Mouse (Mus musculus) hindbrain, embryonic 10.5 days (tissue): ENCODE data around the gene Srebf1. TPM values are rescaled to one million over a fixed set of nuclear protein-coding genes. Genes with fewer than 3 reads are reported as not detected.

Experiments
- DNase-seq: peaks from one replicate; pipeline ENCODE4 v3.0.0-alpha.2; 2017; ENCODE audit warnings: low spot score
- H3K27ac ChIP-seq: fragments of 300-500 bp; sonication (generic); 2 replicates; pipeline ENCODE4 v1.5.1; 2016; ENCODE audit warnings: mild to moderate bottlenecking, moderate library complexity
- H3K27me3 ChIP-seq: fragments of 300-500 bp; sonication (generic); 2 replicates; pipeline ENCODE4 v1.6.1; 2016; ENCODE audit warnings: mild to moderate bottlenecking; ENCODE audit not compliant: poor library complexity, insufficient read depth, severe bottlenecking
- H3K36me3 ChIP-seq: fragments of 300-500 bp; sonication (generic); 2 replicates; pipeline ENCODE4 v1.6.1; 2016; ENCODE audit warnings: mild to moderate bottlenecking, moderate library complexity
- H3K4me1 ChIP-seq: fragments of 300-500 bp; sonication (generic); replicated peaks from 2 replicates; pipeline ENCODE4 v1.6.1; 2016; ENCODE audit warnings: mild to moderate bottlenecking
- H3K4me3 ChIP-seq: fragments of 300-500 bp; sonication (generic); 2 replicates; pipeline ENCODE4 v1.5.1; 2016; ENCODE audit warnings: mild to moderate bottlenecking, moderate library complexity
- H3K9me3 ChIP-seq: fragments of 300-500 bp; sonication (generic); 2 replicates; pipeline ENCODE4 v1.6.1; 2016; ENCODE audit warnings: mild to moderate bottlenecking, moderate library complexity
- WGBS: fragments of 180-500 bp; shearing (Covaris S2); methylation state at CpG from one replicate; pipeline ENCODE4 v1.1.7; 2016; 5-methylcytosine and 5-hydroxymethylcytosine counted together
- polyA plus RNA-seq: library from polyadenylated mRNA; unstranded; fragments of >200 nt; fragmentation: Nextera tagmentation; extraction: Ambion mirVana; gene quantifications from 2 replicates; pipeline ENCODE4 v1.2.1, GENCODE M21; 2016

Srebf1 gene
- polyA plus RNA-seq, 1 experiment from 2014 or later, result 55.8 TPM

DNA sequence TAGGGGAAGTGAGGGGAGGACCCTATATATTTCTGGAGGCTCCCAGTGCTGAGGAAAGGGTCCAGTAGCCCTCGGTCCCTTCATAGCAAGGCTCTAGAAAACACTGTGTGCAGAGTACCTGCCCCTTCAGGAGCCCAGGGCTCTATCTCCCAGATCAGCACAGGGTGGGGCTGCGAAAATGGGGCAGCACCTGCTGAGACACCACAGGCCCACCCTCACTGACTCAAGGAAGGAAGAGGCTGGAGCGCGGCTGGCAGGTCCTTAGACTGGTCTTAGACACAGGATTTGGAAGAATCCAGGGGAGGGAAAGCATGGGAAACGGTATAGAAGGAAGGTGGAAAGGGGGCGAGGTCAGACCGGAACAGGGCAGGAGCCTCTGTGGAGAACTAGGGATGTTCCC lies 8.1 kb upstream of the Srebf1 start:
- Histone ChIP-seq H3K4me1 (peaks cover 50% of the 10 kb centered on the region), H3K36me3 (no peaks in the 10 kb centered on the region; the same call in 1 of the 2 replicates), H3K27ac (peak overlapping the region; percentile 46), H3K27me3 (no peaks in the 10 kb centered on the region), H3K4me3 (no peak overlapping the region), H3K9me3 (no peaks in the 10 kb centered on the region)
- 86% methylated on average over 7 of the region's 7 CpGs for WGBS
- DNase-seq, result no peak

DNA sequence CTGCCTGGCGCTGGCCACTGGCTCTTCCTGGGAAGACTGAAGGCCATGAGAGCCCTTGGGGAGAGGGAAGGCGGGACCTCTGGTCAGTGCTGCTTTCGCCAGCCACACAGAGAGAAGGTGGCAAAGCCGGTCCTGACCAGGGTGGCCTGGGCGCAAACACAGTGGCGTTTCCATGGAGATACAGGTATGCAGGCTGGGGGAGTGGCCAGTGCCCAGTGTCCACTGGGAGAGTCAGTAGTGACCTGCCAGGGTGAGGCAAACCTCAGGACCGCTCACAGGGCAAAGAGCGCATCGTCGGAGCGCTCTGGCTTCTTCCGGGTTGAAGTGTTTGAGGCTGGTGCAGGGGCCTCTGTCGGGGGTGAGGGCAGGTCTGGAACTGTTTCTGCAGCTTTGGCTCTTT lies 7.4 kb upstream of the Srebf1 start:
- WGBS, result 73% methylated on average over 13 of the region's 13 CpGs
- Histone ChIP-seq H3K9me3 (no peaks in the 10 kb centered on the region), H3K36me3 (no peaks in the 10 kb centered on the region; the same call in 1 of the 2 replicates), H3K27me3 (no peaks in the 10 kb centered on the region), H3K27ac (peak overlapping the region; percentile 56; the same call in 1 of the 2 replicates), H3K4me3 (no peak overlapping the region), H3K4me1 (peaks cover 55% of the 10 kb centered on the region)
- no peak for DNase-seq

DNA sequence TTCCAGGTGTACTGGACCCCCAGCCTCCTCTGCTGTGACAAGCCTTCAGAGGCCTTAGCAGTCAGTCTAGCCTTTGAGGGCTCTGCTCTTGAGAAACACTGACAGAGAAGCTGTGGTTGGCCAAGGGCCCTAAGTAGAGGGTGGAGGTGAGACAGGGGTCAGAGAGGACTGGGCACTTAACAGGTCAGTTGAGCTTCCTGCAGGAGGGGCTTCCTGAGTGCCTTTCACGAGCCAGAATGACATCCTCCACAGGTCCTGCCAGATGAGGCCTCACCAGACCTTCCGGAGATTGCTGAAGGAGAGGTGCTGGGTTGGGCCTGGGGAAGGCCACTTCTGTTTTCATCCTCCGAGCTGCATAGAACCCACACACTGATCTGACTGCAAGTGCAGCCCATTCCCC lies 6.1 kb upstream of the Srebf1 start:
- peaks cover 56% of the 10 kb centered on the region for H3K4me1 ChIP-seq
- H3K27me3 ChIP-seq, result no peaks in the 10 kb centered on the region
- WGBS, result 77% methylated on average over 3 of the region's 3 CpGs
- no peaks in the 10 kb centered on the region; the same call in 1 of the 2 replicates for H3K36me3 ChIP-seq
- peak overlapping the region; percentile 46; the same call in 1 of the 2 replicates for H3K27ac ChIP-seq
- H3K9me3 ChIP-seq, result no peaks in the 10 kb centered on the region
- H3K4me3 ChIP-seq, result no peak overlapping the region
- no peak for DNase-seq

DNA sequence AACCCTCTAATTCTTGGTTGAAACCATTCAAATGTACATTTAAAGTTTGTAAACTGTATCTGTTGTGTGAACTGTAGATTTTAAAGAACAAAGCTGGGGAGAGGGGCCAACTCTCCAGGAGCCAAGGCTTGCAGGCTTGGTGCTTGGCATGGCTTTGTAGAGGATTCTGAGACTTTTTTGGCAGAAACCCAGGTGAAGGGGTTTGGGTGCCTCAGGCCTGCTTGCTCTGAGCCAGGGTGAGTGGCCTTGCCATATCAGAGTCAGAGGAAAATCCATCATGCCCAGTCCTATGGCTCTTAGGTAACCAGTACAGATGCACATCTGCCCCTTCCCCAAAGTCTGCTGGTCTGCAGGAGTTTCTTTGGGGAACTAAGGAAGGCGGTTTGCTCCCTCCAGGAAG lies 3.5 kb upstream of the Srebf1 start:
- H3K36me3 ChIP-seq, result no peaks in the 10 kb centered on the region; the same call in 1 of the 2 replicates
- H3K4me3 ChIP-seq, result no peak overlapping the region
- H3K27ac ChIP-seq, result no peak overlapping the region
- WGBS, result 59% methylated on average over 1 of the region's 1 CpGs
- H3K27me3 ChIP-seq, result peaks cover 6% of the 10 kb centered on the region; the same call in 1 of the 2 replicates
- H3K4me1 ChIP-seq, result peaks cover 52% of the 10 kb centered on the region
- DNase-seq, result no peak
- H3K9me3 ChIP-seq, result no peaks in the 10 kb centered on the region

DNA sequence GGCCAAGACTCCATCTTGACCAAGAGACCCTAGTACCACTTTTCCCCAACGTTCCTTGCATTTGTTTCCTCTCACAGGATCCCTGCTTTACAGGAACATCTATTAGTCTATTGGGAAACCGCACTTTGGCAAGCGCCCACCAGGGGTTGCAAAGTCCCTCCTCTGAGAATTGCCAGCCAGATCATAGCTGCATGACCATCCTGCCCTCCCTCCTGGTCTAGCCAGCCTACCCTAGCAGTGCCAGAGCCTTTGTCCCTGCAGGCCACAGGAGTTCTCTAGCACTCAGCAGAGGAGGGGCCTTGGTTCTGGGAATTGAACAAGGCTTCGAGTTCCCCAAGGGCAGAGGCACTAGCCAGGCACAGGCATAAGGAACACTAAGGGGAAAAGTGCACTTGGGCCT lies 2.3 kb upstream of the Srebf1 start:
- H3K9me3 ChIP-seq, result no peaks in the 10 kb centered on the region
- peak overlapping the region; percentile 53; the same call in 1 of the 2 replicates for H3K27ac ChIP-seq
- no peak overlapping the region for H3K4me3 ChIP-seq
- no peak for DNase-seq
- H3K4me1 ChIP-seq, result peaks cover 51% of the 10 kb centered on the region
- no peaks in the 10 kb centered on the region; the same call in 1 of the 2 replicates for H3K36me3 ChIP-seq
- WGBS, result 58% methylated on average over 4 of the region's 4 CpGs
- peaks cover 6% of the 10 kb centered on the region; the same call in 1 of the 2 replicates for H3K27me3 ChIP-seq

DNA sequence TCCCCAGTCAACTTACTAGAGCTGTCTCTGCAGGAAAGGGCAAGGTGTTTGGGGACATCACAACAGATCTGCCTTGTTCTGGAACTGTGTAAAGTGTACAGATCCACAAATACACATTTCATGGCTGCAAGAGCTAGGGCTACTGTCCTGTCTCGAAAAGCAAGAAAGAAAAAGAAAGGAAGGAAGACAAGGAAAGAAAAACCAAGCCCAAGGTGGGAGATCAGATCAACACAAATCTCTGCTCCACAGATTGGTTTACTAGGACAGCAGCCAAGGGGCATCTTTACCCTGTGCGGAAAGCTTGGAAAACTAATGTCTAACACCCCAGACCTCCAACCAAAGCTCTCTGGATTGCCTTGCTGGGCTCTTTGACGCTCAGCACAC lies 304 bp downstream of the Srebf1 start:
- Histone ChIP-seq H3K4me3 (peak overlapping the region; percentile 54), H3K27ac (peak overlapping the region; percentile 86), H3K27me3 (peaks cover 6% of the 10 kb centered on the region; the same call in 1 of the 2 replicates), H3K4me1 (peaks cover 57% of the 10 kb centered on the region), H3K36me3 (peaks cover 20% of the 10 kb centered on the region), H3K9me3 (no peaks in the 10 kb centered on the region)
- DNase-seq, result no peak
- WGBS, result 52% methylated on average over 3 of the region's 3 CpGs

DNA sequence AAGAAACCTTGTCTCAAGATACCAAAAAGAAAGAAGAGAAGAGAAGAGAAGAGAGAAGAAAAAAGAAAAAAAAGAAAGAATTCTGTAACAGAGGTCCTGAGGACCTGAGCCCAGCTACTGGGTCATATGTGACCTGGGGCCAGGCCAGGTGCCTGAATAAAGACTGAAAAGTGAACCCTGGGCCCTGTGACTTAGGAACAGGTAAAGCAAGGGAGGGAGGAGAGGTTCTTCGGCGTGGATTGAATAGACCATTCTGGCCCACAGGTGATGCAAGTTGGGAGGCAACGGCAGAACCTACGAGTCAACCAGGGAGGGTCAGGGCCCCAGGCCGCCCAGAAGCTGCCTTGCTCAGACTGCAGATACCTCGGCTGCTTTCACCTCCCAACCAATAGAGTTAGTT lies 956 bp downstream of the Srebf1 start:
- no peak for DNase-seq
- Histone ChIP-seq H3K4me3 (no peak overlapping the region), H3K4me1 (peaks cover 60% of the 10 kb centered on the region), H3K36me3 (peaks cover 21% of the 10 kb centered on the region), H3K9me3 (no peaks in the 10 kb centered on the region), H3K27ac (0 out of 2 replicates have a peak overlapping the region, but pooled peaks have one; percentile 0), H3K27me3 (peaks cover 6% of the 10 kb centered on the region; the same call in 1 of the 2 replicates)
- 87% methylated on average over 6 of the region's 6 CpGs for WGBS

DNA sequence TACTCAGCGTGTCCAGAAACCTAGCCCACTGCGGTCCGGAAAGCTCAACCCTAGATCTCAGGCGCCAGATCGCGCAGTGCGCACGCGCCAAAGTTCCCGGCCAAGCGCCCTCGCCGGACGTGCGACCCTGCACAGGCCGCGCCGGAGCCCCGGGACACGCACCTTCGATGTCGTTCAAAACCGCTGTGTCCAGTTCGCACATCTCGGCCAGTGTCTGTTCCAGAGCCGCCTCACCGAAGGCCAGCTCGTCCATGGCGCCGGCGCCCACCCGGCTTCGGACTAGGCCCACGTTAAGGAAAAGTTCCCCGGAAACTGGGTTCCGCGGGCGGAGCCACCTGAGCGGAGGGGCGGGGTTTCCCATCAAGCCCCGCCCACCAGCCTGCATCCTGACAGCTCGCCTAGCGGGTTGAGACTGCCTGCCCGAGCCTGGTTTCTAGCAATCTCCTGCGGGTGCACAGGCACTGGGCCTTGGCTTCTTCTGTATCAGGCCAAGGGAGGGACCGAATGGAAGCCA lies 2.0 kb downstream of the Srebf1 start:
- WGBS, result 1% methylated on average over 46 of the region's 46 CpGs
- H3K4me1 ChIP-seq, result peaks cover 66% of the 10 kb centered on the region

DNA sequence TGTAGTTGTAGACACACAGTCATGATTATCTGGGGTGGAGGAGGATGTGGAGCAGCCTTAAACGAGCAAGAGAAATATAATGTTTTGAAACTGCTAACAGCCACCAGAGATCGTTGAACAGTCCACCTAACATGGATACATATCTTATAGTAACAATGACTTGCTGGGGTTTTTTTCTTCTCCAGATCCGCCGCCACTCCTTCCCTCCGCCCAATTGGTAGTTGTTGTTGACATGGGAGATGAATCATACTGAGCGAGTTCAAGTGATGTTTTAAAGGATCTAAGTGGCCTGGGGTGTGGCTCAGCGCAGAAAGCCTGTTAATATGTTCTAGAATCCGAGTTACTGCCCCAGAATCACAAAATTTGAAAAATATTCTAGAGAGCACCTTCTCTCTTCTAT lies 2.8 kb downstream of the Srebf1 start:
- DNase-seq, result no peak
- Histone ChIP-seq H3K4me3 (peak overlapping the region; percentile 75), H3K36me3 (peaks cover 25% of the 10 kb centered on the region), H3K27ac (peak overlapping the region; percentile 94), H3K27me3 (peaks cover 6% of the 10 kb centered on the region; the same call in 1 of the 2 replicates), H3K4me1 (peaks cover 60% of the 10 kb centered on the region), H3K9me3 (no peaks in the 10 kb centered on the region)
- 58% methylated on average over 8 of the region's 8 CpGs for WGBS

More for the DNA sequence above, 2.0 kb downstream of the Srebf1 start:
- DNase-seq, result peak; percentile 93
- Histone ChIP-seq H3K36me3 (peaks cover 25% of the 10 kb centered on the region), H3K9me3 (no peaks in the 10 kb centered on the region), H3K27ac (peak overlapping the region; percentile 94), H3K27me3 (peaks cover 6% of the 10 kb centered on the region; the same call in 1 of the 2 replicates), H3K4me3 (peak overlapping the region; percentile 75)

DNA sequence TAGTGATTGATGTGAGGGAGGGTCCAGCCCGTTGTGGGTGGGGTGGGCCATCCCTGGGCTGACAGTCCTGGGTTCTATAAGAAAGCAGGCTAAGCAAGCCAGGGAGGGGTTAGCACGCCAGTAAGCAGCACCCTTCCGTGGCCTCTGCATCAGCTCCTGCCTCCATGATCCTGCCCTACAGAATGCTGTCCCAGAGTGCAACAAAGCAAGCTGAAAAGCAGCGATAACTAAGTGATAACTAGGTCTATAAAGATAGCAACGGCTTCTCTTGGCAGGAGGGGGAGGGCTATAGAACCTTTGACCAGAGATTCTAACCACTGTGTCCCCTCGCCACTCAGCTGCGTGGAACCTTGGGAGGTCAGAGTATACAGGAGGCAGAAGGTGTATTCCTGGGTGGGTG lies 4.9 kb downstream of the Srebf1 start:
- WGBS, result 91% methylated on average over 7 of the region's 7 CpGs
- Histone ChIP-seq H3K27me3 (peaks cover 6% of the 10 kb centered on the region; the same call in 1 of the 2 replicates), H3K4me1 (peaks cover 61% of the 10 kb centered on the region), H3K27ac (peak overlapping the region; percentile 31; the same call in 1 of the 2 replicates), H3K4me3 (no peak overlapping the region), H3K36me3 (peaks cover 25% of the 10 kb centered on the region), H3K9me3 (no peaks in the 10 kb centered on the region)
- DNase-seq, result no peak

DNA sequence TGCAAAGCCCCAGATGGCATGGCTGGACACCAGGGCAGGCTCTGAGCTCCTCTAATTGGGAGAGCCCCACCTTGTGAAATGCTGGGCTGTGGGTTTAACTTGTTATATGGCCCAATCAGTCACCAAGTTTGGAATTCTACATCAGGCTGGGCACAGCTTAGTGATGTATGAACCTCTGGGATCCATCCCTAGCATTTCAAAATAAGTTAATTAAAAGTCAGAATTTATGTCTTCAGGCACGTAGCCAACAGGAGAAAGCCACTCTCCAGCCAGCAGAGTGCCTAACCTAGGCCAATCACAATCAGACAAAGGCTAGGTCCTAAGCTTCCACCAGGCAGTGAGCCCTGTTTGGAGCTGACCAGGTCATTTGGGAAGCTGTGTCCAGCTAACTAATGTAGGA lies 5.7 kb downstream of the Srebf1 start:
- Histone ChIP-seq H3K27me3 (peaks cover 4% of the 10 kb centered on the region; the same call in 1 of the 2 replicates), H3K9me3 (no peaks in the 10 kb centered on the region), H3K36me3 (peaks cover 25% of the 10 kb centered on the region), H3K27ac (no peak overlapping the region), H3K4me1 (peaks cover 64% of the 10 kb centered on the region), H3K4me3 (no peak overlapping the region)
- WGBS, result 87% methylated on average over 1 of the region's 1 CpGs
- DNase-seq, result no peak

DNA sequence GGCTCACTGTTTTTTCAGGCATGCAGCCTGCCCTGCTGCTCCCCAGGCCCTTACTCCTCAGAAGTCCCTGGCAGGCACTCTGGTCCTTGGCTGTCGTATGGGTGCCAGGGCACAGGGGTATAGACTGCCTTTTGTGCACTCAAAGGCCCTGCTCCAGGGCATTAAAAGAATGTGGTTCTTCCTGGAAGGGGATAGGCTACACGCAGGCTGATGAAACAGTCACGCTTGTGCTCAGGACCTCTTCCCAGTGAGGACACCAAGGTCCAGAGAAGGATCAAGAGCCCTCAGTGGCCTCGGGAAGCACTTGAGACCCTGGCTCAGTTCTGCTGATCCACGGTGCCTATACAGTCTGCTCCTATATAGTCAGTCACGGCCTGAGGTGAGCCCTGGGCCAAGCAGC lies 9.1 kb downstream of the Srebf1 start:
- H3K9me3 ChIP-seq, result no peaks in the 10 kb centered on the region
- H3K4me1 ChIP-seq, result peaks cover 68% of the 10 kb centered on the region
- H3K27ac ChIP-seq, result peak overlapping the region; percentile 91
- H3K27me3 ChIP-seq, result no peaks in the 10 kb centered on the region
- 65% methylated on average over 6 of the region's 6 CpGs for WGBS
- no peak for DNase-seq
- no peak overlapping the region for H3K4me3 ChIP-seq
- H3K36me3 ChIP-seq, result peaks cover 17% of the 10 kb centered on the region

DNA sequence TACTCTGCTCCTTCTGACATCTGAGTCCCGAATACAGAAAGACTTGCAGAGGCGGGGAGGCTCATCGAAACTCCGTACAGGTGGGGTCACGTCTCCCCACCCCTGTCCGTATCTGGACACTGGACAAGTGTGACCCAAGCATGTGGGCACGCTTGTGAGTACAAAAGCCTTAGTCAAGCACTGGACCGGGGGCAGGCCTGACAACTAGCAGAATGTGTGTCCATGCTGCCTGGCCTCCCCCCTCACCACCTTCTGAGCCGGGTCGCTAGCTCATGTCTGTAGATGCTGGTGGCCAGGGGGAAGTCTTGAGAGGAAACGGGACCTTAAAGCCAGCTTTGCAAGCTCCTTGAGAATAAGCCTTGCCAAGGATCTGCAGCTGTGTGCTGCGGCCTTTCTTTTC lies 10.6 kb downstream of the Srebf1 start:
- Histone ChIP-seq H3K4me3 (0 out of 2 replicates have a peak overlapping the region, but pooled peaks have one; percentile 4), H3K36me3 (peaks cover 13% of the 10 kb centered on the region), H3K27ac (peak overlapping the region; percentile 91), H3K9me3 (no peaks in the 10 kb centered on the region), H3K4me1 (peaks cover 80% of the 10 kb centered on the region), H3K27me3 (no peaks in the 10 kb centered on the region)
- DNase-seq, result no peak
- 57% methylated on average over 12 of the region's 12 CpGs for WGBS
